Mouse (Mus musculus): ENCODE data around the gene Gga2. TPM values are rescaled to one million over a fixed set of nuclear protein-coding genes. Genes with fewer than 3 reads are reported as not detected.

Gene Gga2
- 10 to 100 TPM; 21.3 to 27.3 TPM for total RNA-seq (2021)
- long read RNA-seq, experiment 1, full-length matches to known transcripts, result 68 of 81 reads
- long read RNA-seq, experiment 1, partial matches to known transcripts, result 5 of 81 reads
- long read RNA-seq, experiment 1, other reads (novel, unspliced or antisense), result 8 of 81 reads
- long read RNA-seq, experiment 2, full-length matches to known transcripts, result 57 of 63 reads
- long read RNA-seq, experiment 2, partial matches to known transcripts, result 3 of 63 reads
- long read RNA-seq, experiment 2, other reads (novel, unspliced or antisense), result 3 of 63 reads

- peak; percentile 90 for DNase-seq
Measured at GRCm38 (mm10) chr7:122020667-122021354, at the start of gene Gga2. Gene Gga2, minus strand, starts transcription at chr7:122021222.

GRCm38 (mm10) chr7:122067517-122068381 lies 46.7 kb upstream of the Gga2 start:
- DNase-seq, result peak; percentile 47

- peak; percentile 89 for DNase-seq
Measured at GRCm38 (mm10) chr7:122066945-122067516, 46.0 kb upstream of the Gga2 start, which contains the start of the genes Ubfd1 and Ears2. Gene Ubfd1, plus strand, starts transcription at chr7:122067175. Gene Ears2, minus strand, starts transcription at chr7:122067263.

GRCm38 (mm10) chr7:122066102-122066944 lies 45.3 kb upstream of the Gga2 start:
- DNase-seq, result no peak

- no peak for DNase-seq
Measured at GRCm38 (mm10) chr7:122065656-122066055, 44.6 kb upstream of the Gga2 start.

- no peak for DNase-seq
Measured at GRCm38 (mm10) chr7:122056633-122057032, 35.6 kb upstream of the Gga2 start.

- DNase-seq, result peak; percentile 27
Measured at GRCm38 (mm10) chr7:122050834-122051233, 29.8 kb upstream of the Gga2 start.

GRCm38 (mm10) chr7:122048191-122048590 lies 27.2 kb upstream of the Gga2 start:
- no peak for DNase-seq

- no peak for DNase-seq
Measured at GRCm38 (mm10) chr7:122046813-122047212, 25.8 kb upstream of the Gga2 start.

GRCm38 (mm10) chr7:122045711-122046110 lies 24.7 kb upstream of the Gga2 start:
- DNase-seq, result no peak

- peak; percentile 13 for DNase-seq
Measured at GRCm38 (mm10) chr7:122045181-122045634, 24.2 kb upstream of the Gga2 start.

- no peak for DNase-seq
Measured at GRCm38 (mm10) chr7:122044106-122044505, 23.1 kb upstream of the Gga2 start.

- no peak for DNase-seq
Measured at GRCm38 (mm10) chr7:122034348-122034747, 13.3 kb upstream of the Gga2 start.

- DNase-seq, result no peak
Measured at GRCm38 (mm10) chr7:122033371-122033770, 12.3 kb upstream of the Gga2 start.

- DNase-seq, result no peak
Measured at GRCm38 (mm10) chr7:122022131-122022530, 1.1 kb upstream of the Gga2 start.

- DNase-seq, result no peak
Measured at GRCm38 (mm10) chr7:122020273-122020666, 752 bp downstream of the Gga2 start.

GRCm38 (mm10) chr7:122018978-122019377 lies 2.0 kb downstream of the Gga2 start:
- DNase-seq, result no peak

- DNase-seq, result no peak
Measured at GRCm38 (mm10) chr7:122018247-122018646, 2.8 kb downstream of the Gga2 start.

- DNase-seq, result peak; percentile 12
Measured at GRCm38 (mm10) chr7:122015734-122016133, 5.3 kb downstream of the Gga2 start.

GRCm38 (mm10) chr7:122015105-122015504 lies 5.9 kb downstream of the Gga2 start:
- peak; percentile 44 for DNase-seq

- no peak for DNase-seq
Measured at GRCm38 (mm10) chr7:122012949-122013348, 8.1 kb downstream of the Gga2 start.
